Mouse (Mus musculus) heart, embryonic 12.5 days (tissue): ENCODE measurements around the gene Eml1. TPM values are rescaled to one million over a fixed set of nuclear protein-coding genes. Genes with fewer than 3 reads are reported as not detected.
A peak's percentile ranks its signal among the peaks of the same experiment; 100 is the strongest.

ENCODE experiments used
- ATAC-seq: fragments of 200-750 bp; cut with Nextera tagmentation; 2 replicates; pipeline ENCODE4 v1.8.0; 2017; ENCODE audit warnings: moderate TSS enrichment, moderate library complexity; ENCODE audit not compliant: insufficient number of reproducible peaks, low FRiP score
- H3K27ac ChIP-seq: fragments of 300-500 bp; sonication (generic); 2 replicates; pipeline ENCODE4 v1.5.1; 2016; ENCODE audit warnings: mild to moderate bottlenecking, moderate library complexity; ENCODE audit not compliant: poor library complexity, severe bottlenecking
- H3K27me3 ChIP-seq: fragments of 300-500 bp; sonication (generic); replicated peaks from 2 replicates; pipeline ENCODE4 v1.6.1; 2016; ENCODE audit warnings: mild to moderate bottlenecking, moderate library complexity
- H3K36me3 ChIP-seq: fragments of 300-500 bp; sonication (generic); 2 replicates; pipeline ENCODE4 v1.6.1; 2016; ENCODE audit warnings: mild to moderate bottlenecking, moderate library complexity
- H3K4me1 ChIP-seq: fragments of 300-500 bp; sonication (generic); replicated peaks from 2 replicates; pipeline ENCODE4 v1.6.1; 2016; ENCODE audit warnings: mild to moderate bottlenecking
- H3K4me2 ChIP-seq: fragments of 300-500 bp; sonication (generic); 2 replicates; pipeline ENCODE4 v1.6.1; 2016; ENCODE audit warnings: mild to moderate bottlenecking, moderate library complexity
- H3K4me3 ChIP-seq: fragments of 300-500 bp; sonication (generic); 2 replicates; pipeline ENCODE4 v1.5.1; 2016; ENCODE audit warnings: mild to moderate bottlenecking
- H3K9ac ChIP-seq: fragments of 300-500 bp; sonication (generic); 2 replicates; pipeline ENCODE4 v1.6.1; 2016; ENCODE audit warnings: mild to moderate bottlenecking, moderate library complexity
- H3K9me3 ChIP-seq: fragments of 300-500 bp; sonication (generic); replicated peaks from 2 replicates; pipeline ENCODE4 v1.6.1; 2016; ENCODE audit warnings: mild to moderate bottlenecking, moderate library complexity
- WGBS: fragments of 180-500 bp; shearing (Covaris S2); methylation state at CpG from one replicate; pipeline ENCODE4 v1.1.7; 2016; 5-methylcytosine and 5-hydroxymethylcytosine counted together
- polyA plus RNA-seq: library from polyadenylated mRNA; unstranded; fragments of >200 nt; fragmentation: Nextera tagmentation; extraction: Ambion mirVana; gene quantifications from 2 replicates; pipeline ENCODE4 v1.2.1, GENCODE M21; 2016

The Eml1 gene
- polyA plus RNA-seq, 1 experiment from 2014 or later = 49.5 TPM

DNA sequence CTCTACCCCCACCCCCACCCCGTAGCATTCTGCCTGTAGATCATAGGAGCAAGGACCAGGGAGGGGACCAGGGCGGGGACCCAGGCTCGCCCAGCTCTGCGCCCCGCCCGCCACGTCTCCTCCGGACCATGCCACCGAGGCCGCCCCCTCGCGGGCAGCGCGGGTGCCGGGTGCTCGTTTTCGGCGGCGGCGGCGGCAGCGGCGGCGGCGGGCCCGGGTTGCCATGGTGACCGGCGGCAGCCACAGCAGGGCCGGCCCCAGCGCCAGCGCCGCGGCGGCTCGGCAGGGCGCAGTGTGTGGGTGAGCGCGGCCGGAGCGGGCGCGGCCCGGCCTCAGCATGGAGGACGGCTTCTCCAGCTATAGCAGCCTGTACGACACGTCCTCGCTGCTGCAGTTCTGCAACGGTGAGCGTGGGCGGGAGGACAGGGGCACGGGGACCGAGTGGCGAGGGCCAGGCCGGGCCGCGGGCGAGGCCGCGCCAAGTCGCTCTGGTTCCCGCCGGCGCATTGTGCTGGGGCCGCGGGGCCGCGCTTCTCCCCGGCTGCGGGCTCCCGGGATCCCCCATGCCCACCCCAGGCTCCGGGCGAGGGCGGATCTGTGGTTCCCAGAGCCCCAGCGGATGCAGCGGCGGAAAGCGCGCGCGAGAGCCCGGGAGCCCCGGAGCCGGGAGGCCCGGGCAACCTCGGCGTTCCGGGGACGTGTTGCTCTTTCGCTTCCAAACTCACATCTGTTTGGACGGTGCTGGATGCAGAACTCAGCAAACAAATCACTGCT is 52.3 kb downstream of the Eml1 start:
- H3K9ac ChIP-seq = peak overlapping the region; percentile 88
- no peaks in the 10 kb centered on the region for H3K27me3 ChIP-seq
- no peaks in the 10 kb centered on the region; the same call in 1 of the 2 replicates for H3K4me1 ChIP-seq
- peak overlapping the region; percentile 85 for H3K4me3 ChIP-seq
- no peaks in the 10 kb centered on the region for H3K9me3 ChIP-seq
- ATAC-seq = peak; percentile 91
- H3K27ac ChIP-seq = peak overlapping the region; percentile 62; the same call in 1 of the 2 replicates
- no peaks in the 10 kb centered on the region for H3K36me3 ChIP-seq
- H3K4me2 ChIP-seq = peak overlapping the region; percentile 84
- whole genome bisulfite sequencing = 2% methylated on average over 87 of the region's 90 CpGs

DNA sequence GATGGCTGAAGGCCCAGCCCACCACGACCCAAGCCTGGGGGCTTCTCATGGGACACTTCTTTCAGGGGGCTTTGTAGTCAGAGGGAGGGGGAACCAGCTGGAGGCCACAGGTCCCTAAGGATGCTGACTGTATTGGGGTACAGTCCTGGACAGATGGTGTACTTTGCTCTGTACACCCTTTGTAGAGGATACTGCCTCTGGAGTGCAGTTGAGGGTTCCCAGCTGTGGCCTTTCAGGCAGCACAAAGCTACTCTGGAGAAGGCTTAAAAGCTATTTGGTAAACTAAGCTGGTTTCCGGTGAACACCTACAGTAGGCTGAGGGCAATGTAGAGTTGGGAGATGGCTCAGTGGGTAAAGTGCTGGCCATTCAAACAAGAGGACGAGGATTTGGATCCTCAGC is 60.2 kb downstream of the Eml1 start:
- Histone ChIP-seq H3K4me1 (peaks cover 28% of the 10 kb centered on the region), H3K36me3 (no peaks in the 10 kb centered on the region), H3K9ac (no peak overlapping the region), H3K4me2 (no peak overlapping the region), H3K27me3 (no peaks in the 10 kb centered on the region), H3K9me3 (no peaks in the 10 kb centered on the region), H3K4me3 (no peak overlapping the region), H3K27ac (no peak overlapping the region)
- WGBS = 72% methylated on average over 3 of the region's 3 CpGs
- no peak for ATAC-seq

GRCm38 (mm10) chr12:108431714-108432113 is 61.0 kb downstream of the Eml1 start:
- Histone ChIP-seq H3K27me3 (no peaks in the 10 kb centered on the region), H3K9ac (no peak overlapping the region), H3K4me2 (no peak overlapping the region), H3K27ac (no peak overlapping the region), H3K4me3 (no peak overlapping the region), H3K4me1 (peaks cover 35% of the 10 kb centered on the region), H3K9me3 (no peaks in the 10 kb centered on the region), H3K36me3 (no peaks in the 10 kb centered on the region)
- no peak for ATAC-seq
- WGBS = 72% methylated on average over 6 of the region's 6 CpGs

DNA sequence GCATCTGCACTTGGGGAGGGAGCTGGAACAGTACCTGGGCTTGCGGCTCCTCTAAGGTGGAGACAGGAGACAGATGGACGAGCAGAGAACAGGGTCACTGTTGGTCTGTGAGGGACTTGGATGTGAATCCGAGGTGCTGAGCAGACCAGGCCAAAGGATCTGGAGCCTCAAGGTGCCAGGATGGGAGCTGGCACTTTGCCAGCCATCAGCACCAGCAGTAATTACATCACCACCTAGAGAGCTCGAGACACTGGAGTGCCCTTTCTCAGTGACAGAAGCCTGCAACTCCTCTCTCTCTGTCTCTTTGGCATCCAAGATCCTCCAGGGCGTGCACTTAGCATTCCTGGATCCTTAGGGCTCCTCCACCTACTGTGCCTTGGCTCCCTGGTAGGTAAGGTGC is 61.8 kb downstream of the Eml1 start:
- H3K4me3 ChIP-seq = no peak overlapping the region
- ATAC-seq = no peak
- H3K9me3 ChIP-seq = no peaks in the 10 kb centered on the region
- H3K4me1 ChIP-seq = peaks cover 44% of the 10 kb centered on the region
- H3K36me3 ChIP-seq = no peaks in the 10 kb centered on the region
- WGBS = 65% methylated on average over 5 of the region's 5 CpGs
- no peak overlapping the region for H3K4me2 ChIP-seq
- H3K27me3 ChIP-seq = no peaks in the 10 kb centered on the region
- no peak overlapping the region for H3K9ac ChIP-seq
- no peak overlapping the region; the same call in 1 of the 2 replicates for H3K27ac ChIP-seq

GRCm38 (mm10) chr12:108433030-108433429 is 62.3 kb downstream of the Eml1 start:
- Histone ChIP-seq H3K36me3 (no peaks in the 10 kb centered on the region), H3K4me3 (no peak overlapping the region), H3K4me2 (no peak overlapping the region), H3K9ac (no peak overlapping the region), H3K9me3 (no peaks in the 10 kb centered on the region), H3K27ac (no peak overlapping the region; the same call in 1 of the 2 replicates), H3K27me3 (no peaks in the 10 kb centered on the region), H3K4me1 (peaks cover 46% of the 10 kb centered on the region)
- no peak for ATAC-seq
- 83% methylated on average over 16 of the region's 16 CpGs for WGBS

DNA sequence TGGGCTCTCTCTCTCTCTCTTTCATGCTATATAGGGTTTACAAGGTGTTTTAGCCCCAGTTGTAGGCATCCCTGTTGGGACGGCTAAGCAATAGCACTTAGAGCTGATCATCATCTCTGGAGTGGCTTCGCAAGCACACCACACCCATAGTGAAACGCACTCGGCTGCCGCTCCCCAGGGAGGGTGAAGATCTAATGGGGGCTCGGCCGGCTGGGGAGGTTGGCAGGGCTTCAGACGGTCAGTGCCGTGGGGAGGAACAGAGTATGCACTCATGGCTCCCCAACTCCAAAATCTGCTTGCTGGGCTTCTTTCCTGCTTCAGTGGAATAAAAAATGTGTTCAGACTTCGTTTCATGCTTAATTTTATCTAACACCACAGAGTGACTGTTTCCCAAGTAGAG is 62.7 kb downstream of the Eml1 start:
- Histone ChIP-seq H3K4me2 (no peak overlapping the region), H3K4me1 (peaks cover 46% of the 10 kb centered on the region), H3K36me3 (no peaks in the 10 kb centered on the region), H3K27ac (no peak overlapping the region), H3K9ac (no peak overlapping the region), H3K4me3 (no peak overlapping the region), H3K27me3 (no peaks in the 10 kb centered on the region), H3K9me3 (no peaks in the 10 kb centered on the region)
- 61% methylated on average over 10 of the region's 10 CpGs for WGBS
- ATAC-seq = no peak

DNA sequence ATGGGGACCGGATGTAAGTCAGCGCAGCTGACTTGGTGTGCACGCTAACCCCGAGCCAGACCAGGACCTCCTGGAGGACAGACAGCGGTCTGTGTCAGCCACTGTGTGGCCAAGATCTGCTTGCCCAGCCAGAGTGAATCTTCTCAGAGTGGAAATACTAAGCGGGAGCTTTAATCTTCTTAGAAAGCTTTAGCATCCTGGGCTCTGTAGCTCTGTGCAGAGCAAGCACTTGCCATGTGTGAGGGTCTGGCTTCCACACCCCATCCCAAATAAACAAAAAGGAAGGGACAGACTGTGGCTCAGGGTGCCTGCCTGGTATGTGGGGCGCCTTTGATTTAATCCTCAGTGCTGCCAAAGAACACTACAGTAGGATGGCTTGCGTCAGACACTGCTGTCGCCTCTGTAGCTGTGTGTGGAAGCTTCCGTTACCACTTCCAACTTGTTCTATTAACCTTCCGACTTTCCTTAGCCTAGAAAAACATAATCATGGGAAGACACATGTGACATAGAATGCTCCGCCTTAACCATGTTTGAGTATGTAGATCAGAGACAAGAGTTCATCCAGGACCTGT is 64.8 kb downstream of the Eml1 start:
- no peak overlapping the region for H3K4me3 ChIP-seq
- ATAC-seq = no peak
- no peak overlapping the region for H3K4me2 ChIP-seq
- H3K9me3 ChIP-seq = no peaks in the 10 kb centered on the region
- no peaks in the 10 kb centered on the region for H3K36me3 ChIP-seq
- no peak overlapping the region; the same call in 1 of the 2 replicates for H3K9ac ChIP-seq
- peaks cover 52% of the 10 kb centered on the region for H3K4me1 ChIP-seq
- no peaks in the 10 kb centered on the region for H3K27me3 ChIP-seq
- 57% methylated on average over 12 of the region's 12 CpGs for WGBS
- no peak overlapping the region for H3K27ac ChIP-seq

DNA sequence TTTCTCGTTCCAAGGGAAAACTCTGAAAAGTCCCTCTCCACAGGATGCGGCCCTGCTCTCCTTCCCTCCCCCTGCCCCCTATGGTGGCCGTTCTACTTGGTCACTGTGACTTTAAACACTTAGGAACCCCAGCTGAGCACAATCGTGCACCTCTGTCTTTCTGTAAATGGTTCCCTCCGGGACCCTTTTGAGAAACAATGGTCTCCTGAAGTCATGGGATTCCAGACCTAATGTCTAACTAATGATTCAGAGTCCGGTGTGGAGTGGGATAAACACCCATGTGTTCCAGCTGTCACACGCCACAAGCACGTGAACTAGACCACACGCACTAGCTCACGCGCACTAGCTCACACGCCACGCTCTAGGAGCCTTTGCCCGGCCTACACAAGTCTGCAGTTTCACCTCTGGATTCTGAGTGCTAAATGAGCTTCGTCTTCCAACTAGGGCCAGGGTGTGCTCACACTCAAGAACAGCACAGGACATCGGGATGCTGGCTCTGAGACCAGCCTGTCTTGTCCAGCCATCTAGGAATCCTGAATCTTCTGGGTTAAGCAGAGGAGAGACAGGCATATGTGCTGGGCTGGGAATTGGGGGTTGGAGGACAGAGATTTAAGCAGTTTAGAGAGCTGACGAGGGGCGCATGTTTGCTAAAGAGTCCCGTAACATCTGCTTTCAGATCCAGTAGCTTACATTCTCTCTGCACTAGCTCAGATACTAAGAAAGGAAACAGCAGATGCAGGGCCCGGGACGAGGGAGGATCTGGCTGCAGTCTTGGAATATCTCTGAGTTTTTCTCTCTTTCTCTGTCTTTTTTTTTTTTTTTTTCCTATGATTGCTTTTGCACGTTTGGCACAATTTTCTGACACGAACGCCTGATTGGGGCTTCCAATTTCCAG is 65.5 kb downstream of the Eml1 start:
- WGBS = 53% methylated on average over 24 of the region's 24 CpGs
- H3K4me3 ChIP-seq = no peak overlapping the region

GRCm38 (mm10) chr12:108437446-108437845 is 66.7 kb downstream of the Eml1 start:
- H3K4me3 ChIP-seq = no peak overlapping the region
- H3K27me3 ChIP-seq = no peaks in the 10 kb centered on the region
- H3K36me3 ChIP-seq = no peaks in the 10 kb centered on the region
- no peak for ATAC-seq
- peak overlapping the region; percentile 30 for H3K4me2 ChIP-seq
- no peaks in the 10 kb centered on the region for H3K9me3 ChIP-seq
- peaks cover 48% of the 10 kb centered on the region for H3K4me1 ChIP-seq
- 51% methylated on average over 13 of the region's 13 CpGs for WGBS
- no peak overlapping the region for H3K27ac ChIP-seq
- 0 out of 2 replicates have a peak overlapping the region, but pooled peaks have one; percentile 12 for H3K9ac ChIP-seq

More for the DNA sequence above, 65.5 kb downstream of the Eml1 start:
- H3K27me3 ChIP-seq = no peaks in the 10 kb centered on the region
- peak overlapping the region; percentile 36 for H3K4me2 ChIP-seq
- H3K9me3 ChIP-seq = no peaks in the 10 kb centered on the region
- H3K36me3 ChIP-seq = no peaks in the 10 kb centered on the region
- ATAC-seq = no peak
- H3K9ac ChIP-seq = no peak overlapping the region
- peaks cover 52% of the 10 kb centered on the region for H3K4me1 ChIP-seq
- H3K27ac ChIP-seq = peak overlapping the region; percentile 29

GRCm38 (mm10) chr12:108443271-108443670 is 72.5 kb downstream of the Eml1 start:
- no peak for ATAC-seq
- Histone ChIP-seq H3K4me3 (no peak overlapping the region), H3K27ac (no peak overlapping the region), H3K36me3 (no peaks in the 10 kb centered on the region), H3K27me3 (no peaks in the 10 kb centered on the region), H3K9me3 (no peaks in the 10 kb centered on the region), H3K4me2 (no peak overlapping the region), H3K4me1 (peaks cover 18% of the 10 kb centered on the region), H3K9ac (no peak overlapping the region)
- WGBS = 11% methylated on average over 10 of the region's 10 CpGs

DNA sequence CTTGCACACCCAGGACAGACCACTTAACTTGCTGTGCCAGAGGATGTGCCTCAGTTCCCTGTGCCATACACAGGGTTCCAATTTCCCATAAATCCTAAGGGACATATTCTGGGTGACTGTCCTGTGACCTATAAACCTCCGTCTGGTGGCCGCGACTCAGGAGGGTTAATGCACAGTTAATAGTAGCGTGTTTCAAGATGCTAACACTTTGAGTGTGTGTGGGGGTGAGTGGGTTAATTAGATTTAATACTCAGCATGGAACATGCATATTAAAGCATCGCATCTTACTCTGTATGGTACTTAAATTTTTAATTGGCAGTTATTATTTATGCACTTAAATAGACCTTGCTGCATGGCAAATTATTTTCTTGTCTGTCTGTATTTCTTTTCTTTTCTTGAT is 73.0 kb downstream of the Eml1 start:
- 87% methylated on average over 5 of the region's 5 CpGs for WGBS
- Histone ChIP-seq H3K36me3 (no peaks in the 10 kb centered on the region), H3K27ac (no peak overlapping the region), H3K4me2 (no peak overlapping the region), H3K4me1 (peaks cover 18% of the 10 kb centered on the region), H3K4me3 (no peak overlapping the region), H3K9ac (no peak overlapping the region), H3K9me3 (no peaks in the 10 kb centered on the region), H3K27me3 (no peaks in the 10 kb centered on the region)
- ATAC-seq = no peak
